Mouse (Mus musculus): Measurements from ENCODE around the gene Wfs1.

DNA sequence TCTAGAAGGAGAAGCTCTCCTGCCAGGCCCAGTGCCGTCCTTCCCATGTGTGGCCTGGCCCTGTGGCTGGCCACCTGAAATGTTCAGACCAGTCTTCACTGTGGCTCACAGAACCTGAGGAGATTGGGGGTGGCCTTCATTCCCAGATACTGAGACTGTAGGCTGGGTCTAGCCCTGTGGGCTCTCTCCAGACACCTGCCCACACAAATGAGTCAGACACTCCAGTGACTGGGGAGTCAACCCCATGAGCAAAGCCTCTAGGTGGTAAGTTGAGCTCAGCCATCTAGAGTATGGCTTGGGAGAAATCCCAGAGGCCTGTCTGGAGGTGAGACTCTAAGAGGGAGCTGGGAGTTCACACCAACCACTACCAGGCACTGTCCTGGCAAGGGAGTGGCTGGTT, 67.1 kb downstream of the Wfs1 start:
- TF ChIP-seq CTCF (IDR thresholded peaks at IDR 0.05; ENCODE audit: extremely low read depth, insufficient read length, insufficient replicate concordance, low read depth, low read length), result no peak
- no peak for TF ChIP-seq POLR2A (IDR thresholded peaks at IDR 0.05; ENCODE audit: low read depth, low read length)

Data from small intestine, adult 2 months (tissue).